Mouse (Mus musculus) testis, adult 2 months (tissue): Measurements from ENCODE around the gene Dzip1.
A peak's percentile ranks its signal among the peaks of the same experiment; 100 is the strongest.

Experiments used
- CTCF ChIP-seq: fragments of 200-500 bp; IDR thresholded peaks from 2 replicates; pipeline ENCODE4 v1.5.1; 2012; ENCODE audit warnings: low read depth, mild to moderate bottlenecking, inconsistent platforms, low read length, moderate library complexity; ENCODE audit not compliant: control insufficient read depth, insufficient read depth, insufficient replicate concordance
- POLR2A ChIP-seq: fragments of 200-500 bp; IDR thresholded peaks from 2 replicates; pipeline ENCODE4 v1.6.1; 2012; ENCODE audit warnings: low read depth, mild to moderate bottlenecking, inconsistent platforms, low read length, moderate library complexity; ENCODE audit not compliant: control insufficient read depth

- TF ChIP-seq CTCF = no peak
- peak; percentile 80 for TF ChIP-seq POLR2A
Observed at GRCm38 (mm10) chr14:118937533-118938492, 12.6 kb upstream of the Dzip1 start, which contains the start of gene Dnajc3.
